Mouse (Mus musculus): ENCODE results near the gene Avil.

Avil gene

DNA sequence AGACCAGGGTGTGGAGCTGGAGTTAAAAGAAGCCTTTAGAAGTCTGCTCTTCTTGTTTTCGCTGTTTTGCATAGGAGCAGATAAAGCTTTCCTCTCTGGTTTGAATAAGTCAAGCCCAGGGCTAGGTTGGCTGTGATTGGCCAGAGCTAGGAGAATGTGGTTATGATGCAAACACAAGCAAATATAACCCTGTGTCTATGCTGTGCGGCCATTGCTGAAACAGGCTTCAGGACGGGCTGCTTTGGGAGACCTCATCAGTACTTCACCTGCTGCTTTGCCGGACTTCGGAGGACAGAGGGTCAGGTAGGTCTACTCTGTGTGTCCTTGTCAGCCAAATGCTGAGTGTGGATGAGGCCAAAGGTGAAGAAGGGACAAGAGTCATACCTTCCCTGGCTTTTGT lies at the start of gene Avil:
Gene Avil, plus strand, starts transcription at position 181 of the 400 bp plus-strand sequence.
- DNase-seq (ENCODE audit: low read depth, low spot score) = no peak

DNA sequence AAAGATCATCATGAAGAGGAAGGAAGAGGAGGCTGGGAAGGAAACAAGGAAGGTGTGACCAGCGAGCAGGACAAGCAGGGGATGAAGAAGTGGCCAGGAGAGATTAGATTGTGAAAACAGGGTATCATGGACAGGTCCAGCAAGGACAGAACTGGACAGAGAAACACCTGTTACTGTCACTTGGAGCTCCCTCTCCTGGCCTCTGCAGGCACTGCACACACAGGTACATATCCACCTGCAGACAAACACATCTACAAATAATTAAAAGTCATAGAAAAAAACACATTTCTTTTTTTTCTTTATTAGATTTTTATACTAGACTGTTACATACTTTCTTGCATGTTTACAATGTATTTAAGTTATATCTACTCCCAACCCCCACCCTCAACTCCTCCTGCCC lies 48.1 kb upstream of the Avil start:
- DNase-seq (ENCODE audit: low read depth, low spot score) = no peak

DNA sequence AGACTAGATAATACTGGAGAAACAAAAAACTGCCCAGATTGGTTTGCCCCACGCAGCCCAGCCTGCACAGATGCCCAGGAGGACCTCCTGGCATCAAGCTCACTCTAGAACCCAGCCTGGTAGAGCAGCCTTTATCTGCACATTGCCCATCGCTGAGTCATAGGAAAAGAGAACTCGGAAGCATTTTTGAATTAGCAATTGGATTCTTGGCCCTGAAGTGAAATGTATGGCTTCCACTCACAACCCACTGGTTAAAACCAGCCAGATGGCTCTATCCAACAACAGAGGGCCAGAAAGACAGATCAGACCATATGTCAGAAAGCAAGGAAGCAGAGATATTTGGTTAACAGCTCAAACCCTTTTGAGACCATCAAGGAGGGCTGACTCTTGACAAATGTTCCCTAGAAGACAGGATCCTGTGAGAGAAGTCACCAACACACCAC lies 47.5 kb upstream of the Avil start:
- DNase-seq (ENCODE audit: low read depth, low spot score) = no peak

DNA sequence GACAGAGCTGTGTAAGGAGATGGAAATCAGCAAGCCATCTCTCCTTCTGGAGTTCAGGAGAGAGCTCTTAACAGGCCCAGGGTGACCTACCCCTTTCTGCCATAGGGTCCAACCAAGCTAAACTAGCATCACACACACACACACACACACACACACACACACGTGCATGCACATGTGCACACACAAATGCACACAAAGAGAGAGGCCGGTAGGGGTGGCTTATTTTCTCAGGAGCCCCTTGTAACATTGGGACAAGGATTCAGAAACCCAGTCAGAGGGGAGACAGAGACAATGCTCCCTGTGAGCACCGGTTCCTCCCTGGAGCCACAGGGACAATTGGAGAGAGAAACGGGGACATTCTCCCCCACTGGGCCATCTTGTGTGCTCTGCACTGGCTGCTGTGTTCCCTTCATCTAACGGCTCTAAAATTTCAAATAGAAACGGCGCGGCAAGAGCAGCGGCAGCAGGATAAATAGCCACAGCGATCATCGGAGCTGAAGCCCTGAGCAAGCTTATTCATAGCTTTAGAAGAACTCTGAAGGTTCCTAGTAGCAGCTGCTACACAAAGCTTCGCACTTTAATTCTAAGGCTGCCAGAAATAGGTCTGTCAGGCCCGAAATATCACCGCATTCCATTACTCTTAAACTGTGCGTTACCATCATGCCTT lies 43.7 kb upstream of the Avil start:
- DNase-seq (ENCODE audit: low read depth, low spot score) = no peak

DNA sequence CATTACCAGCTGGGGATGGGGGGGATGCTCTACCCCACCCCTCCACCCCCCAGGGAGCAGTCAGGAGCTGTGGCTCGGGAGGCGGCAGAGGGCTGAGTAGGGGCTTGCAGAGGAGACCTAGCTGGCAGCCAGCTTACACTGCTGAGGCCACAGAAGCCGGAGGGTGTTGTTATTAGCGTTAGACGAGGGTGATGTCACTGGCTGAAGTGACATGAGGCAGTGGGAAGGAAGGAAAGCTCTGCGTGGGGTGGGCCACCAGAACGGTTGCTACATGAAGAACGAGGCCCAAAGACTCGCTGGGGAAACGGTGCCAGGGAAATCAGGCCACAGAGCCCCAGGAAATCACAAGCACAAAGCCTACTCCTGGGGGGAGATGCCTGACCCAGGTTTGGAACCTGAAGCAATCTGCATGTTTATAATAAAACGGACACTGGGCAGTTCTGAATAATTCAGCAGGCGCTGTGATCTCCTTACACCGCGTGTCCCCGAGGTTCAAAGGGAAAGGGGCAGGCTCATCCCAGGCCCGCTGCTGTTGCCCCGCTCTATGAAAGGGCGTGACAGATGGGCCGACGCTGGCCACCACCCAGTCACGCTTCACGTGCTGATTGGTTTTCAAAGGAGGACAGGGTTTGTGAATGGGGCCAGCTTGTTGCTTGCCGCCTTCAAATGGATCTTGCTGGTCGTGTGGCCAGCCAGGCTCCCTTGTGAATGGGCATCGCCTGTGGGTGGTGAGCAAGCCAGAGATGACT lies 43.0 kb upstream of the Avil start:
- peak; percentile 70 for DNase-seq (ENCODE audit: low read depth, low spot score)

DNA sequence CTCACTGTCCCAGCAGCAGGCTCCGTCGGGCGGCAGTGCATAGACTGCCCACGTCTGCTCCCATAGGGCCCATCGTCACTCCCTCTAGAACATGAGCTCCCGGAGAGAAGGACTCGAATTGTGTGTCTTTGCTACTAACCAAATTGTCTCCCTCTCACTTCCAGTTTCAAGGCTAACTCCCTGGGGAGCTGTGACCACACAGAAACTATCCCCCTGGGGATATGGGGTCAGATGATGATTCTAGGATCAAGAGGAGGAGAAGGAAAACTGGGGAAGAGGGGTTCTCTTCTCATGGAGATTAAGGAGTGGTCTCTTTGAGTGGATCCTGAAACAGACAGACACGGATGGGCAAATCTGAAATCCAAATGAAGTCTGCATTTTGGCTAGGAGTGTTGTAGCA lies 40.0 kb upstream of the Avil start:
- DNase-seq (ENCODE audit: low read depth, low spot score) = no peak

DNA sequence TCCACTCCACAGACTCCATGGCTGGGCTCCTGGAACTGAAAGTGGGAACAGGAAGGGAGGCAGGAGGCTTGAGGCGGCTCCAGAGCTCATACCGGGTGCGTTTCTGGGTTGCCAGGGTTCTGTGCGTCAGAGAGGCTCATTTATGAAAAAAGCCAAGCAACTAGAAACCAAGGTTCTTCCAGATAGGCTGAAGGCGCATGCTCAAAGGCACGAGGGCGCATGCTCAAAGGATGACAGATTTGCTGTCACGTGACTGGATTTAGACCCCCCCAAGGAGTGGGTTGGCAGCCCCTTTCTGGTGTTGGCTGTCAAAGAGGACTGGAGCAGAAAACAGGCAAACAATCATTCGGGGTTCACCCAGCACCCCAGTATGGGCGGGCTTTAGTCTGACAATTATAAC lies 38.8 kb upstream of the Avil start:
- DNase-seq (ENCODE audit: low read depth, low spot score) = peak; percentile 79

DNA sequence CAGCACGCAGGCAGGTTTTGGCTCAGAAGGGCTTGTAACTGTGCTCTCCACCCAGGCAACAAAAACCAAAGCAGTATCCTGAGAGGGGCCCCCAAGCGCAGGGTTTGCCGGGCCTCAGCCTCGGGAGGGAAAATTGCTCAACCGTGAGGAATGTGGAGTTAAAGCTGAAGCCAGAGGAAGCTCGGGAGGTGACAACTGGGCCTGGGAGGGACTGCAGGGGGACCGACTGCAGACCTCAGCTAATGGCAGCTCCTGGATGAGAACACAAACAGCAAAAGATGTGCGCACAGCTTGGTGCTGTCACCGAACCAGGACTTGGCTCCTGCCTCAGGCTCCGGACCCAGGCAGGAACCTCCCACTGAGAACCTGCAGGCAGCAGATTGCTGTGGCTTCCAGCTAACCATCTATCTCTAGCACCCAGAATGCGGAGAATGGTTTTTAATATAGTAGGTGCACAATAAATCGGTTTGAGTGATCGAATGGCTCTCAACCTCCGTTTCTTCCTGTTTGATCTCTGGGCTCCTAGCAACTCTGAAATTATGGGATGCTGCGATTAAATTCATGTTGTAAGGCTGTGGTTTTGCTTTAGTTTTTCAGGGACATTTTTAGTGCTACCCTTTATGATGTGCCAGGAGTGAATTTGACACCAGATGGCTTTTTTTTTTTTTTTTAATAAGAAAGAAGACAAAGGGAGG lies 38.1 kb upstream of the Avil start:
- peak; percentile 44 for DNase-seq (ENCODE audit: low read depth, low spot score)

DNA sequence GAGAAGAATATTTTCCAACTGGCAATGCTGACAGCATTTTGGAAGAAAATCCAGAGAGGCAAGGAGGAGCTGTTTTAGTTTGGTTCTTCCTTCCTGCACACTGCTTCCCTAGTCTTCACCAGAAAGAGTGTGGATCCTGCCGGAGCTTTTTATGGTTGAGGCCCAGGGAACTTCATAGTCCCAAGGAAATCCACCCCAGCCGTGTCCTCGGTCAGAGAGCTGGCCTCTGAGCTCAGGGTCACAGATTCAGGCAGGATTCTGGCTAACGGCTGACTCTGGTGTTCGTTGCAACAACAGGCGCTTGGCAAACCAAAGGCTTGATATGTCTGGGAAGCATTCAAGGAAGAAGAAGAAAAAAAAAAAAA lies 37.6 kb upstream of the Avil start:
- no peak for DNase-seq (ENCODE audit: low read depth, low spot score)

DNA sequence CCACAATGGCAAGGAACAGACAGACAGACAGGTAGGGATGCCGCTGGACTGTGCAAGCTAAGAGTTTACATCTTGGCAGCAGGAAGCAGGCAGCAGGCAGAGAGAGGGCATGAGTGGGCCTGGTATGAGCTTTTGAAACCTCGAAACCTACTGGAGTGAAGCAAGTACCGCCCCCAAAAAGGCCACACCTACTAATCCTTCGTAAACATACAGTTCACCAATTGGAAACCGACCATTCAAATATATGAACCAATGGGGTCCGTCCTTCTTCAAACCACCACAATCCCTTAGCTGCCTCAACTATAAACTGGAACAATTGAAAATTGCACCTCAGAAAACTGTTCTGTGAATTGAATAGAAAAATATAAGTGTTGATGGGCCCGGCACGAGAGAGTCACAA lies 36.7 kb upstream of the Avil start:
- DNase-seq (ENCODE audit: low read depth, low spot score) = no peak

DNA sequence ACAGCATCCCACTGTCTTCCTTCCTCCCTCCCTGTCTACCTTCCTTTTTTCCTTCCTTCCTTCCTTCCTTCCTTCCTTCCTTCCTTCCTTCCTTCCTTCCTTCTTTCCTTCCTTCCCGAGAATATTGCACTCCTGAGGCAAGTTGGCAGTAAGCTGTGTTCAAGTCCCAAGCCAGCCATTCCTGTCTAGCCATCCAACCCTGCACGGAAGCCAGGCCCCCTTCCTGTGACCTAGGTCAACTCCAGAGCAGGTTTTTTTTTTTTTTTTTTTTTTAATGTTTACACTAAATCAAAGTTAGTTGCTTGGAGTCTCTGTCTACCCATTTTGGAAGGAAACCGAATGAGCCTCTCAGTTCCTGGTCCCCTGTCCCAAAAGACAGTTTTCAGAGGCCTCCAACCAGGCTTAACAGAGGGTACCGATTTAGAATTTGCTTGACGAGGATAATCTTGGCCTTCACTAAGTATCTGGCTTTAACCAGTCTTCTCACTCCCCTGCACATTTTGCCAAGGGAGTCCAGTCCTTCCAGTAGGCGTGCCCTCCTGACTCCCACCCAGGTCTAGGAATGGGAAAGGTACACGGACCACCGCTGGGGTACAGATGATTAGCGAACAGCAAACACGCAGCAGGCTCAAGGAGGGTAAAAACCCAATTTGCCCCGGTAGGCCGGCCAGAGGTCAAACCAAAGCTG lies 29.0 kb upstream of the Avil start:
- DNase-seq (ENCODE audit: low read depth, low spot score) = no peak

DNA sequence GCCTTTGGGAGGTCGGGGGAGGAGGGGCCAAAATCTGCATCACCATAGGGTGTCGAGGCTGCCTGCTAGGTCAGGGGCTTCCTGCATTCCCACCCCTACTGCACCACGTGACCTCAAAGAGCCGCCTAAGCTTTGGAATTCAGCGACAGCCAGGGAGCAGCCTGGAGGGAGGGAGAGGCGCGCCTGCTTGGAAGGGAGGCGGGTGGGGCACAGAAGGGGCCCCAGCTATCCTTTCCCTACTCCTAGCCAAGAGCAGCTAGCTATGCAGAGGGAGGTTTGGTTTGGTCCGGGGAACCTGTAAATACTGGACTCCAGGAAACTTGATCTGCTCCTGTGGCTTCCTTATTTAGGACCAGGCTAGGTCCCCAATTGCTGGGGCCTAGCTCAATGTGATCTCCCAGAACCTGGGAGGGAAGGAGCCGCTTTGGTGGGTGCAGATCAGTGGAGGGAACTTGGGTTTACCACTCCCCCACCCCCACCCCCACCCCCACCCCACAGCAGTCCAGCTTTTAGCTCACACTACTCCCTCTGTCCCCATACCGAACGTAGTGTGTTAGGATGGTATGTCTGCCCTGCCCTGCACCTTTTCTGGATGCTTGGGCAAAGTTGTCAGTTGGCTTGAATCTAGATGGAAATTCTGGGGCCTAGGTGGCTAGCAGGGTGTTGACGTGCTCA lies 28.3 kb upstream of the Avil start:
- peak; percentile 100 for DNase-seq (ENCODE audit: low read depth, low spot score)

DNA sequence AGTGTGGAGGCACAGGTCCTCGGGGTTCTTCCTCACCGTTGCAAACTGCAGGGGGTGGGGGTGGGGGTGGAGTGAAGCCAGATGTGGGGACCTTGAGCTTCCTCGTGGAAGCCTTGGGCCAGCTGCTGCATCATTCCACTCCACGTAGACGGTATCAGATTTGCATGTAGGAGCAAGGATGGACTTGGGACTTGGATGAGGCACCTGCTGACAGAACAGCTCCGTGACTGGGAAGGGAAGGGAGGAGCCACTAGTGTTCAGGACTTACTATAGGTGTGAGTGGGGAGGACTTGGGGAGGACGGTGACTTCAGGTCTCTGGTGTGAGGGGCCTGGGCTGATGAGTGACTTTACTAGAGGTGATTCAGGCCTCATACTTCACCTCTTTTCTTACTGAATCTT lies 27.5 kb upstream of the Avil start:
- DNase-seq (ENCODE audit: low read depth, low spot score) = peak; percentile 57

DNA sequence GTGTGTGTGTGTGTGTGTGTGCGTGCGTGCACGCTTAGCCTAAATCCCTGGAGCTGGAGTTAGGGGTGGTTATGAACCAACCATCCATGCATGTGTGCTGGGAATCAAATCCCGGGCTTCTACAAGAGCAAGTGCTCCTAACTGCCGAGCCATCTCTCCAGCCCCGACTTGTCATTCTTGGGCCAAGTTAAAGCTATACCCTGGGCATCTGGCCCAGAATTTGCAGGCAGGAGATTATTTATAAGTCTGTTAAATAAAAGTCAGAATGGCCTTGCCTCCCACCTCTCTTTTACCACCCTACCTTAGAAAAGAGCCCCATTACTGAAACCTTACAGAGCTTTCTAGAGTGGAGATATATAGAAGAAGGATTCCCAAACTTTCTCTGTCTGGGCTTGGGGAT lies 24.8 kb upstream of the Avil start:
- no peak for DNase-seq (ENCODE audit: low read depth, low spot score)

DNA sequence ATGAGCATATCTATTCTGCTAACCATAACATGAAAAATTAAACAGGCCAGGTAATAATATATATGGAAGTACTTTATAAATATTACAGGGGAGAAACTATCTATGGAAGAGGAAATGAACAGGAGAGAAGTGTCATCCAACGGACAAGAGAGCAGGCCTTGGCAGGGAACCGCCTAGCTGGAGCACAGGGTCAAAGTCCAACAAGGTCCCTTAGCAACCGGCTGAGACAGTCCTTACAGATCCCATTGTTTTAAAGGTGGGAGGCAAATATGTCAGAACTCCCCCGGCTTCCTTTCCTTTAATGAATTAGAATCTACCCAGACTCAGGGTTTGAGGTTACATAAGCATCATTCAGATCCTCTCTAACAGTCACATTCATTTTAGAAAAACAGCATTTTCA lies 23.4 kb upstream of the Avil start:
- DNase-seq (ENCODE audit: low read depth, low spot score) = no peak

DNA sequence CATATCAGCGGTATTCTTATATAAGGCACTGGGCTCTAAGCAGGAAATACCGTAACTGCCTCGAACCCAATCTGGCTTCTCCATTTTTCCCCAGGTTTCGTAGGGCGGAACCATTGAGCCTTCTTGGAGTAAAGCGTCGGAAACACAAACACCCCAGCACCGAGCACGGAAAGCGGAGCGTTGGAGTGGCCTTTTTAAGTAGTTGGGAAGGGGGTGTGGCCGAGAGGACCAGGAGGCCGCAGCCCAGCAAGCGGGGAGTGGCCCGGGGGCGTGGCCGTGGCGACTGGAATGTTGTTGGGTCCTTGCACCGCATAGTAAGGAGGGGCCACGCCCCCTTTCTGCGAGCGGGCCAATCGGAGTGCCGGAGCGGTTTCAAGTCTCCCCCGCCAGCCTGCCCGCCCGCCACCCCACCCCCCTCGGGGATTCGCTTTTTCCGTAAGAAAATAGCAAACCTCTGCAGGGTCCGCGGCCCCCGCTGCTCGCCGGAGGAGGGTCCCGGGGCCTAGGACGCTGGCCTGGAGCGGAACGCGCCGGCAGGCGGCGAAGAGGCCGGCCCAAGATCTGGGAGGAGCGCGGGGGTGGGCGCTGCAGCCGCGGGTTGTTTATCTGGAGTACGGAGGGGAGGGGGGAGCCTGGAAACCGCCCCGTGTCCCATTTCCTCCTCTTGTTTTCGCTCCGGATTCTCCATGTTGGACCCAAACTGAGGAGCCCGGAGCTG lies 22.1 kb upstream of the Avil start, which contains the start of gene Ctdsp2:
Gene Ctdsp2, plus strand, starts transcription at position 441 of the 718 bp plus-strand sequence.
- peak; percentile 100 for DNase-seq (ENCODE audit: low read depth, low spot score)

DNA sequence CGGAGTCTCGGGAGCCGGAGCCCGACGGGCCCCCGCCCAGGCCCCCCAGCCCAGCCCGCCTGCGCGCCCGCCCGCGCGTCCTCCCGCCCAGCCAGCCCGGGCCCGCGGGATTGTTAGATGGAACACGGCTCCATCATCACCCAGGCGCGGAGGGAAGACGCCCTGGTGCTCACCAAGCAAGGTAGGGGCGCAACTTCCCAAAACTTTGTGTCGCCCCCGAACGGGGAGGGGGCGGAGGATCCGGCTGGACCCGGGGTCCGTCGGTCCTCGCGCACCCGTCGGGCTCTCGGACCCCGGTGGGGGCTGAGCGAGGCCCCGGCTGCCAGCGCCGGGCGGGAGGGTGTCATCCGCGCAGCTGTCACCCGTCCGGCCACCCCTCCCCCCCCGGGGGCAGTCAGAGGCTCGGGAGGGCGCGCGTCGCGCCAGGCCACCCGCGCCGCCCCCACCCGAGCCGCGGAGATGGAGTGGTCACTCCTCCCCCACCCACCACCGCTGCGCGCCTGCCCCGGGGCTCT lies 21.3 kb upstream of the Avil start:
- DNase-seq (ENCODE audit: low read depth, low spot score) = no peak

DNA sequence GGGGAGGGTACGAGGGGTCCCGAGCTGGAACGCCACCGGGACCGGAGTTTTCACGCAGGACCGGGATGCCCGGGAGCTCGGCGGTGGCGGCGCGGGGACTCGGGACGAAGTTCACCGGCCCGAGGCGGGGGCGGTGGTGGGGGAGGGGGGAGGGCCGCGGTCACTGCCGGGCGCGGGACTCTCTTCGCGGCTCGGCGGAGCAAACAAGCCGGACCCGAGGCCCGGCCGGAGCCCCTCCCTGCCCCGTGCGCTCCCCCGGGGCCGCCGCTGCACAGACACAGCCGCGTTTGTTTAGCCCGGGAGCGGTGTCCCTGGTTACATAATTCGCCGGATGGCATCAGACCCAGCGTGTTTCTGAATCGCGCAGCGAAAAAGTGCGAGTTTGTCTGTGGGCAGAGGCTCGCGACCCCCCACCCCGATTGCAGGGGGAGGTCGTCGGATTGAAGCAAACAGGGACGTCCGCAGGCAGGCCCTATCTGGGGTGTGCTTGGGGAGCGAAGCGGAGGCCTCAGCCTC lies 20.8 kb upstream of the Avil start:
- DNase-seq (ENCODE audit: low read depth, low spot score) = no peak

DNA sequence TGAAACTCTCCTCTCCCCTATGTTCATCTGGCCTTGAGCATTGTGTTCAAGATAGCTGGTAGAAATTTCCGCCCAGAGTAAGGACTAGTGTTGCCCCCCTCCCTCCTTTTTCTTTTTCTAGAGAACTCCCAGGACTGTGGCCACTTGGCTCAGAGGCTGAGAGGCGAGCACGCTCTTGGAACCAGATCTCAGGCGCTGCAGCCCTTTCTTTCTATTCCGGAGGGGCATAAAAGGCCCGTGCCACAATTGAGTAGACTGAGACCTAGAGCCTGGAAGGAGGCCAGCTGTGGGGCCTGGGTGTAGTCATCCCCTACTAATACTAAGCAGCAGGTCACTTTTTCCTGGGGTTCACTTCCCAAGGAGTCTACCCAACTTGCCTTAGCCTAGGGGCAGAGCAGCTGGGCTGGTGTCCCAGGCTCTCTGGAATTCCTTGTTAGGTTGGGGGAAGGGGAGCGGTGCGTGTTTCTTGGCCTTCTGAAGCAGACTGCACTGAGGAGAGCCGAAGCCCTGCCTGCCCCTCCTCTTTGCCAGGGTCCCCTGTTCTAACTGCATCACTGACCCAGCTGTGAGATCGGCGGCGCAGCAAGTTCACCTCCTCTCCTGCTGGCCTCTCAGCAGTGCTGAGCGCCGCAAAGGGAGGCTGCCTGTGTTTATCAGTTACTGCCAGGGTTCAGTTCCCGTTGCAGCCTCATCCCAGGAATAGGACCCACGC lies 20.1 kb upstream of the Avil start:
- DNase-seq (ENCODE audit: low read depth, low spot score) = peak; percentile 64

Data from ES-CJ7 (cell line).